Mouse (Mus musculus) stomach, embryonic 15.5 days (tissue): Measurements from ENCODE around the gene Derl3. TPM values are rescaled to one million over a fixed set of nuclear protein-coding genes. Genes with fewer than 3 reads are reported as not detected.

Source experiments
- ATAC-seq: fragments of 200-750 bp; cut with Nextera tagmentation; 2 replicates; pipeline ENCODE4 v1.8.0; 2017; ENCODE audit warnings: low read depth, moderate number of reproducible peaks, moderate TSS enrichment; ENCODE audit not compliant: insufficient read depth, low FRiP score
- H3K27ac ChIP-seq: fragments of 300-500 bp; sonication (generic); 2 replicates; pipeline ENCODE4 v1.5.1; 2015; ENCODE audit warnings: mild to moderate bottlenecking, inconsistent platforms
- H3K27me3 ChIP-seq: fragments of 300-500 bp; sonication (generic); replicated peaks from 2 replicates; pipeline ENCODE4 v1.6.1; 2015; ENCODE audit warnings: inconsistent platforms
- H3K36me3 ChIP-seq: fragments of 300-500 bp; sonication (generic); 2 replicates; pipeline ENCODE4 v1.6.1; 2015; ENCODE audit warnings: inconsistent platforms
- H3K4me1 ChIP-seq: fragments of 300-500 bp; sonication (generic); 2 replicates; pipeline ENCODE4 v1.6.1; 2015; ENCODE audit warnings: inconsistent platforms
- H3K4me2 ChIP-seq: fragments of 300-500 bp; sonication (generic); 2 replicates; pipeline ENCODE4 v1.6.1; 2015; ENCODE audit warnings: mild to moderate bottlenecking, inconsistent platforms
- H3K4me3 ChIP-seq: fragments of 300-500 bp; sonication (generic); replicated peaks from 2 replicates; pipeline ENCODE4 v1.5.1; 2015; ENCODE audit warnings: inconsistent platforms
- H3K9ac ChIP-seq: fragments of 300-500 bp; sonication (generic); 2 replicates; pipeline ENCODE4 v1.6.1; 2015; ENCODE audit warnings: inconsistent platforms
- H3K9me3 ChIP-seq: fragments of 300-500 bp; sonication (generic); 2 replicates; pipeline ENCODE4 v1.6.1; 2016; ENCODE audit warnings: inconsistent platforms
- WGBS: fragments of 180-500 bp; shearing (Covaris S2); methylation state at CpG from one replicate; pipeline ENCODE4 v1.1.7; 2015; 5-methylcytosine and 5-hydroxymethylcytosine counted together
- polyA plus RNA-seq: library from polyadenylated mRNA; unstranded; fragments of >200 nt; fragmentation: Nextera tagmentation; extraction: Ambion mirVana; gene quantifications from 2 replicates; pipeline ENCODE4 v1.2.1, GENCODE M21; 2015

The Derl3 gene
- polyA plus RNA-seq, 1 experiment from 2014 or later, result 6.6 TPM

- Histone ChIP-seq H3K27me3 (no peaks in the 10 kb centered on the region), H3K9me3 (no peaks in the 10 kb centered on the region), H3K4me3 (peak within 1 kb of the TSS; percentile 89), H3K36me3 (peaks cover 10% of the 10 kb centered on the region), H3K27ac (peak within 1 kb of the TSS; percentile 94), H3K9ac (peak within 1 kb of the TSS; percentile 76), H3K4me1 (peaks cover 20% of the 10 kb centered on the region; the same call in 1 of the 2 replicates), H3K4me2 (peak within 1 kb of the TSS; percentile 79)
- under 1% methylated on average over 74 of the region's 76 CpGs for WGBS
- peak; percentile 90 for ATAC-seq
Observed at GRCm38 (mm10) chr10:75921026-75921725, 28.0 kb downstream of the Derl3 start, which contains the start of gene Smarcb1. Gene Smarcb1 (minus strand): TSS chr10:75921617.

DNA sequence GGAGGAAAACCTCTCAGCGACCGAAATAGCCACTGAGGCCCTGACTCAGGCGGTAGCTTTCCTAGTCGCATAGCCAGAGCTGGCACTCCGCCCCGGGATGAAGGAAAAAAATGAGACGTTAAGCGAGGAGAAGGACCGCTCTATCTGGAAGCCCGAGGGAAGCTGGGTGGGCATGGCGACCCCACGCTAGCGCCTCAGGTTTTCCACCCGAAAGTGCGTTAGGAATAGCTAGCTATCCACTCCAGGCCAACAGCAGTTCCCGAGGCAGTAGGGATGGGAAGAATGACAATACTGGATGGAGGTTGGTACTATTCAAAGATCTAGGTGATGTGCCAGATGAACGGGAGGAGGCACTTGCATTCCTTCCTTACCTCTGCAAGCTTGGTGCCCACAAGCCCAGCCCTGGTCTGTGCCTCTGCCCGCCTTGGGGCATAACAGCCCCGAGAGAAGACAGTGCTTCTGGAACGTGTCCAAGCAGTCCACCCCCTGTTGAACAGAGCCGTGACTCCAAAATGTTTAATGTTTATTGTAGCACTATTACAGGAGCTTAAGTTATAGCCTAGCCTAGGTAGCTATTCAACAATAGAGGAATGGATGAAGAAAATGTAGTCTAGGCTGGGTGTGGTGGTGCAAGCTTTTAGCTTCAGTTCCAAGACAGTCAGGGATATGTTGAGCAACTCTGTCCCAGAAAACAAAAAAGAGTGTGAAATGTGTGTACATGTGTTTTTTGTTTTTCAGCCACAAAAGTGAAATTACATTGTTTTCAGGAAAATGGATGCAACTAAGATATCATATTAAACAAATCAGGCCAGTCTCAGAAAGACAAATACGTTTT is 28.7 kb downstream of the Derl3 start:
- H3K9ac ChIP-seq, result peak overlapping the region; percentile 76
- WGBS, result 4% methylated on average over 22 of the region's 22 CpGs
- peak; percentile 11; the same call in 1 of the 2 replicates for ATAC-seq

DNA sequence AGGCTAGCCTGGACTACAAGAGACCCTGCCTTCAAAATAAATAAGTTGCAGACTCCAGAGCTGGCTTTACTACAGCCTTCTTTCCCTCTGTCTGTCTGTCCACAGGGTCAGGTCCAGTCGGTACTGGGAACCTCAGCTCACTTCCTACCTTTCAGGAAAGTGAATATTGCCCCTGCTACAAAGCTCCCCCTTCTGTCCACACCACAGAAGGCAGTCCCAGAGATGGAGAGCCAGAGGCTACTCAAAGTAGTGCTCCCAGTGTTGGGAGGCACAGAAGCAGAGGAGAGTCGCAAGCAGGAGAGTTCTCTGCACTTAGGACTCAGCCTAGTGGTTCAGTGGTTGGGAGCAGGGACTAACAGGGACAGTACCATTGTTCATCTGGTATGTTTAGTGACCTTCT is 31.1 kb downstream of the Derl3 start:
- no peaks in the 10 kb centered on the region for H3K27me3 ChIP-seq
- H3K27ac ChIP-seq, result no peak overlapping the region
- whole genome bisulfite sequencing, result 58% methylated on average over 2 of the region's 2 CpGs
- H3K9ac ChIP-seq, result no peak overlapping the region
- no peak overlapping the region for H3K4me3 ChIP-seq
- ATAC-seq, result no peak
- H3K4me1 ChIP-seq, result peaks cover 11% of the 10 kb centered on the region; the same call in 1 of the 2 replicates
- no peak overlapping the region for H3K4me2 ChIP-seq
- peaks cover 12% of the 10 kb centered on the region for H3K36me3 ChIP-seq
- no peaks in the 10 kb centered on the region for H3K9me3 ChIP-seq

More for the DNA sequence above, 28.7 kb downstream of the Derl3 start:
- Histone ChIP-seq H3K36me3 (peaks cover 10% of the 10 kb centered on the region), H3K27ac (peak overlapping the region; percentile 94), H3K4me3 (peak overlapping the region; percentile 89), H3K9me3 (no peaks in the 10 kb centered on the region), H3K27me3 (no peaks in the 10 kb centered on the region), H3K4me1 (peaks cover 20% of the 10 kb centered on the region; the same call in 1 of the 2 replicates), H3K4me2 (peak overlapping the region; percentile 79)

- H3K9me3 ChIP-seq, result no peaks in the 10 kb centered on the region
- H3K9ac ChIP-seq, result no peak overlapping the region
- no peak overlapping the region for H3K27ac ChIP-seq
- H3K4me2 ChIP-seq, result no peak overlapping the region
- peaks cover 20% of the 10 kb centered on the region for H3K4me1 ChIP-seq
- H3K36me3 ChIP-seq, result peaks cover 12% of the 10 kb centered on the region; the same call in 1 of the 2 replicates
- H3K27me3 ChIP-seq, result 0 out of 2 replicates have a peak, but pooled peaks cover 1% of the 10 kb centered on the region
- ATAC-seq, result no peak
- 75% methylated on average over 13 of the region's 13 CpGs for WGBS
- no peak overlapping the region for H3K4me3 ChIP-seq
Observed at GRCm38 (mm10) chr10:75926396-75926795, 33.2 kb downstream of the Derl3 start.

- H3K36me3 ChIP-seq, result peaks cover 12% of the 10 kb centered on the region; the same call in 1 of the 2 replicates
- 19% methylated on average over 6 of the region's 6 CpGs for WGBS
- H3K9me3 ChIP-seq, result no peaks in the 10 kb centered on the region
- no peak for ATAC-seq
- H3K9ac ChIP-seq, result no peak overlapping the region
- H3K4me3 ChIP-seq, result no peak overlapping the region
- H3K4me1 ChIP-seq, result peaks cover 30% of the 10 kb centered on the region
- peak overlapping the region; percentile 92; the same call in 1 of the 2 replicates for H3K4me2 ChIP-seq
- H3K27me3 ChIP-seq, result 0 out of 2 replicates have a peak, but pooled peaks cover 5% of the 10 kb centered on the region
- H3K27ac ChIP-seq, result no peak overlapping the region
Observed at GRCm38 (mm10) chr10:75930304-75930703, 37.1 kb downstream of the Derl3 start.

DNA sequence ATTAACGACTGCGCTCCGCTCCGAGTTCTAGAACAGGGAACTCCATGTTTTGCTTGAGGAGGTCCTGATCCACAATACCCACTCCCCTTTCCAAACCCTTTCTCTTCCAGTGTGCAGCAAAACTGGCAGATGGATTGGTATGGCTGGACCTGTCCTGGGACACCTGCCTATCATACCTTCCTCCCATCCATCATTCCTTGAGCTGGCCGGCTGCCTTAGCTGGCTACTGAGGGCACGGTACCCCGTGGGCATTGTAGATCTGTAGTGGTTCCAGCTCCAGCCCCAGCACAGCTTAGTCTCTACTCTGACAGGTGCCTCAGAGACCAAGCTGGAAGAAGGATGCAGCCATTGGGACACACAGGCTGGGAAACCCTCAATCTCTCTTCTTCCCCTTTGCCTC is 38.1 kb downstream of the Derl3 start:
- Histone ChIP-seq H3K4me1 (peaks cover 38% of the 10 kb centered on the region), H3K36me3 (0 out of 2 replicates have a peak, but pooled peaks cover 8% of the 10 kb centered on the region), H3K9me3 (no peaks in the 10 kb centered on the region), H3K4me2 (peak overlapping the region; percentile 92), H3K4me3 (peak overlapping the region; percentile 55), H3K27ac (no peak overlapping the region), H3K9ac (peak overlapping the region; percentile 58; the same call in 1 of the 2 replicates), H3K27me3 (0 out of 2 replicates have a peak, but pooled peaks cover 5% of the 10 kb centered on the region)
- ATAC-seq, result no peak
- 10% methylated on average over 7 of the region's 7 CpGs for WGBS

- H3K27ac ChIP-seq, result peak overlapping the region; percentile 40
- peak overlapping the region; percentile 58 for H3K9ac ChIP-seq
- H3K36me3 ChIP-seq, result no peaks in the 10 kb centered on the region
- H3K27me3 ChIP-seq, result 0 out of 2 replicates have a peak, but pooled peaks cover 5% of the 10 kb centered on the region
- peak overlapping the region; percentile 55 for H3K4me3 ChIP-seq
- peaks cover 38% of the 10 kb centered on the region for H3K4me1 ChIP-seq
- peak; percentile 69 for ATAC-seq
- no peaks in the 10 kb centered on the region for H3K9me3 ChIP-seq
- H3K4me2 ChIP-seq, result peak overlapping the region; percentile 92
- WGBS, result under 1% methylated on average over 44 of the region's 44 CpGs
Observed at GRCm38 (mm10) chr10:75932081-75932678, 39.0 kb downstream of the Derl3 start.

- Histone ChIP-seq H3K4me1 (peaks cover 38% of the 10 kb centered on the region), H3K27me3 (0 out of 2 replicates have a peak, but pooled peaks cover 5% of the 10 kb centered on the region), H3K9ac (peak within 1 kb of the TSS; percentile 58), H3K9me3 (no peaks in the 10 kb centered on the region), H3K36me3 (no peaks in the 10 kb centered on the region), H3K4me3 (peak within 1 kb of the TSS; percentile 55), H3K27ac (peak within 1 kb of the TSS; percentile 40), H3K4me2 (peak within 1 kb of the TSS; percentile 92)
- 36% methylated on average over 6 of the region's 6 CpGs for WGBS
- no peak for ATAC-seq
Observed at GRCm38 (mm10) chr10:75932891-75933290, 39.7 kb downstream of the Derl3 start, which contains the start of gene Chchd10. Gene Chchd10 (plus strand): TSS chr10:75933130.

DNA sequence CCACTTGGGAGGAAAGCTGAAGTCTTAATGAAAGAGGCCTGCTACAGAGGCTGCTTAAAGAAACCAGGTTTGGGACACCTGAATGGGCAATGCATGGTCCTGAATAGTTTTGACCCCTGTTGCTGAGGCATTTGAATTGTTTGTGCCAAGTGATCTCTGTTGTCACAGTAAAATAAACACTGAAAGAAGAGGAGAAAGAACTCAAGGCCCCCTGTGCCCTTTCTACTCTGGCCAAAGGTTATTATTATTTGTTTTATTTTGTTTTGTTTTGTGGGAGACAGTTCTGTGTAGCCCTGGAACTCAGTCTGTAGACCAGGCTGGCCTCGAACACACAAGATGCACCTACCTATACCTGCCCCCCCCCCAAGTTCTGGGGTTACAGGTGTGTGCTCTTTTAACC is 41.8 kb downstream of the Derl3 start:
- peaks cover 36% of the 10 kb centered on the region for H3K4me1 ChIP-seq
- H3K4me2 ChIP-seq, result no peak overlapping the region; the same call in 1 of the 2 replicates
- H3K9ac ChIP-seq, result no peak overlapping the region
- 50% methylated on average over 1 of the region's 1 CpGs for WGBS
- H3K9me3 ChIP-seq, result no peaks in the 10 kb centered on the region
- no peaks in the 10 kb centered on the region for H3K36me3 ChIP-seq
- no peak for ATAC-seq
- H3K27me3 ChIP-seq, result 0 out of 2 replicates have a peak, but pooled peaks cover 5% of the 10 kb centered on the region
- H3K27ac ChIP-seq, result no peak overlapping the region
- no peak overlapping the region; the same call in 1 of the 2 replicates for H3K4me3 ChIP-seq

DNA sequence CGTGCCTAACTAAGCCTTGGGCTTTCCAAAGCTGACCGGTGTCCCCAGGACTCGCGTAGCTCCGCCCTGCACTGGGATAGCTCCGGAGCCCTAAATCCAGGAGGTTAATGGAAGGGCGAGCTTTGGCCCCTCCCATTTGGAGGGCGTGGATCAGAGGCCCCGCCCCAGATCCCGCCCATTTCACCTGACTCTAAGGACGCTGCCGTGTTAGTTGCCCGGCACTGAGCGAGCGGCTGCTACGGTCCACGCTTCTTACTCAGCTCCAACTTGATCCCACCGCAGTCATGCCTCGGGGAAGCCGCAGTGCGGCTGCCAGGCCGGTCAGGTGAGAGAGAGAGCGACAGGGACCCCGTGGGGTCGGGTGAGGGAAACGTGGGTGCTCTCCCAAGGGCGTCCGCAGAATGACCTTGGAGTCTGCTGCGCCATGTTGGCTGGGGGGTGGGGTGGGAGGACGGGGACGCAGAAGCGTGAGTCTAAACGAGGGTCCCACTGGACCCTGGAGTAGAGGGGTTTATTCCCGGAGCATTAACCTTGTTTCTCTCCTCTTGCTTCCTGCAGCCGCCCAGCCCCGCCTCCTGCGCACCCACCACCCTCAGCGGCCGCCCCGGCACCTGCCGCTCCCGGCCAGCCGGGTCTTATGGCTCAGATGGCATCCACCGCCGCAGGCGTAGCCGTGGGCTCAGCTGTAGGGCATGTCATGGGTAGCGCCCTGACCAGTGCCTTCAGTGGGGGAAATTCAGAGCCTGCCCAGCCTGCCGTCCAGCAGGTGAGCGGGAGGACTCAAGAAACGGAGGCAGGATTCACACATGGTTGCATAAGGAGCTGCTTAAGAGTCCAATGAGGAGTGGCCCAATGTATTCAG is 42.7 kb downstream of the Derl3 start, which contains the start of gene Mmp11:
Gene Mmp11 (minus strand): TSS at position 817 of the 862 bp plus-strand sequence.
- 2% methylated on average over 51 of the region's 51 CpGs for WGBS

More for the DNA sequence above, 42.7 kb downstream of the Derl3 start, which contains the start of gene Mmp11:
- Histone ChIP-seq H3K27me3 (0 out of 2 replicates have a peak, but pooled peaks cover 5% of the 10 kb centered on the region), H3K4me3 (peak within 1 kb of the TSS; percentile 55), H3K27ac (no peak within 1 kb of the TSS), H3K9ac (peak within 1 kb of the TSS; percentile 29), H3K4me1 (peaks cover 27% of the 10 kb centered on the region), H3K36me3 (no peaks in the 10 kb centered on the region), H3K9me3 (no peaks in the 10 kb centered on the region), H3K4me2 (peak within 1 kb of the TSS; percentile 82)
- ATAC-seq, result peak; percentile 80
